Mouse (Mus musculus): Measurements from ENCODE around the gene Grin1. TPM values are rescaled to one million over a fixed set of nuclear protein-coding genes. Genes with fewer than 3 reads are reported as not detected.

Grin1 gene
- under 1 TPM in 1 of 2 experiments, not detected in 1; 0.08 TPM for total RNA-seq (2021)
- long read RNA-seq, experiment 1, partial matches to known transcripts: 0 of 9 reads
- long read RNA-seq, experiment 1, other reads (novel, unspliced or antisense): 9 of 9 reads
- long read RNA-seq, experiment 2, partial matches to known transcripts: 0 of 1 reads
- long read RNA-seq, experiment 2, other reads (novel, unspliced or antisense): 1 of 1 reads

DNA sequence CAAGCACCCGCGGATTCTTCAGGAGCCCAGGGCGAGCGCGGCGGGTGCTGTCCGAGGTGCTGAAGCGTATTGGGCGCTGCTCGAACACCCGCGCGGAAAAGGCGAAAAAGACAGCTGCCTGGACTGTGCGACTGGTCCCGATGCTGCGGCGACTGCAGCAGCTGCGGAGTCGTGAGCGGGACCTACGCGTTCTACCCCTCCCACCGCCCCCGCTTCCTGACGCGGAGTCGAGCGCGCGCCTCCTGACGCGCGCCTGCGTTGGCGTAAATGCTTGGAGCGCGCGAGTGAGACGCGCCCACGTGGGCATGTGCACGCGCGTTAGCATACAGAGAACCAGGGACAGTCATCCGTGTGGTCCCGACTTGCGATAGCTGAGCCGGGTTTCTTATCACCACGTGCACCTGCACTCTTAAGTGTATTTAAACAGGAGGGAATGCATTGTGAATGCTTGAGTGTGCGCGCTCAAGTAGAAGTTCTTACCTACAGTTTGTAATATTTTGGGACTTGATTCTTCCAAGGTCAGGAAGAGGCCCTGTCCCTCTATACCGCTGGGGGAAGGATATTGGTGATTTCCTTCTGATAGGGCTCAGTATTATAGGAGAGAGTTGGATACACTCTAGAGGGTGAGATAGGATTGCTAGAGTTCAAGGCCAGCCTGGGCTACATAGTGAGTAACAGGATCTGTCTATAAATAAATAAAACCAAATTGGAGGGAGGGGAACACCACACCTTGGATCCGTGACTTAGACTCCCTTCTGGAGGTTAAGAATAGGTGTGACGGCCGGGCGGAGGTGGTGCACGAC, at the start of gene Grin1:
Gene Grin1 (minus strand): TSS at position 217 of the 803 bp plus-strand sequence.
- DNase-seq: peak; percentile 21

DNA sequence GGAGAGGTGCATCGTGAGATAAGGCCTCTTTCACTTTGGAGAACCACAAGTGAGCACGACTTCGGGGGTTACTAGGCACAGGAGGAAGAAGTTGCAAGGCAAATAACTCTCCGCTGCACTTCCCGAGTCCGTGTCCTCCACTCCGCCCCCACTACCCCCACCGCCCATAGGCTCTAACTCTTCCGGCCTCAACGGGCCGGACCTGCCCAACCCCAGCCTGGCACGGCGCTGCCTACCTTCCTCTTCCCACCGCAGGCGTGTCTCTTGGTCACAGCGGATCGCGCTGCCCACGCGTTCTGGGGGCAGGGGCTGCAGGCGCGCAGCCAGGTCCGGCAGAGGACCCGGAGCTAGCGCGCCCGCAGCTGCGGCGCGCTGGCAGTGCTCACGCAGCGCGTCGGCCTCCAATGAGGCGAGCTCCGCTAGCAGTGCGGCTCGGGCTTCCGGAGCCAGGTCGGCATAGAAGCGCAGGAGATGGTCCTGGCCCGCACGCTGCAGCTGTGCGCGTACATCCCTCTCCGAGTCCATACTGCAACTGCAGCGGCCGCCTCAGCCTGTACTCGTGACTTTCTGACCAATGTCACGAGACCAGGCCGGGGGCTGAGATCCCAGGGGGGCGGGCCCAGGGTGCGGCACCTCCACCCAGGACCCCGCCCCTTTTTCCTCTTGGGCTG, 46.2 kb upstream of the Grin1 start, which contains the start of gene Uap1l1:
Gene Uap1l1 (minus strand): TSS at position 592 of the 671 bp plus-strand sequence.
- peak; percentile 86 for DNase-seq

- DNase-seq: no peak
These were observed 45.7 kb upstream of the Grin1 start for GRCm38 (mm10) chr2:25364761-25365090.

GRCm38 (mm10) chr2:25364313-25364712, 45.3 kb upstream of the Grin1 start:
- DNase-seq: no peak

DNA sequence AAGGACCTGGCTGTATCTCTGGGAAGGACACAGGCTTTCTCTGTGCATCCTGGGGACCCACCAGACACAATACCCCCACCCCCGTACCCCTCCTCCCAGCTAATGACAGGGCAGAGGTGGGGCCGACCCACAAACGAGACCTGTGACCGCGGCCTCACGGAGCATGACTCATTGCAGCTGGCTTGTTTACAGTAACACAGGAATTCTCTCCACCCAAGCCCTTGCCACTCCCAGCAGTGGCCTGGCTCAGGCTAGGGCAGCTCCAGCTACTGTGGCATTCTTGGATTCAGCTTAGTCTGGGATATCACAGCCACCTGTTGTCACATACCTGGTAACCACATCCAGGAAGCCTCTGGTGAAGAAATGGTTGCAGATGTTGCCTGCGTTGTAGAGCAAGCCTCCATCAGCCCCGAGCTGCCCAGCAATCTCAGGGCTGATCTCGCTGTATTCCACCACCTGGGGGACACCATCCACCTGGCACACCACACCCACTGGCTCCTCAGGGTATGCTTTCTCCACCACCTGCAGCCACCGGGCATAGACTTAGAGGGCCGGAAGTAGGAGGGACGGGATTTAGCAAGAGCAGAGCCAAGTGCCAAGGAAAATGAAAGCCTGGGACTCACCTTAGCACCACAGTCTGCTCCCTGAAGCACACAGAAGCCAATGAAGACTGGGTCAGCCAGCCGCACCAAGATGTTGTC, 44.6 kb upstream of the Grin1 start:
- DNase-seq: no peak

GRCm38 (mm10) chr2:25359848-25360247, 40.9 kb upstream of the Grin1 start:
- no peak for DNase-seq

DNA sequence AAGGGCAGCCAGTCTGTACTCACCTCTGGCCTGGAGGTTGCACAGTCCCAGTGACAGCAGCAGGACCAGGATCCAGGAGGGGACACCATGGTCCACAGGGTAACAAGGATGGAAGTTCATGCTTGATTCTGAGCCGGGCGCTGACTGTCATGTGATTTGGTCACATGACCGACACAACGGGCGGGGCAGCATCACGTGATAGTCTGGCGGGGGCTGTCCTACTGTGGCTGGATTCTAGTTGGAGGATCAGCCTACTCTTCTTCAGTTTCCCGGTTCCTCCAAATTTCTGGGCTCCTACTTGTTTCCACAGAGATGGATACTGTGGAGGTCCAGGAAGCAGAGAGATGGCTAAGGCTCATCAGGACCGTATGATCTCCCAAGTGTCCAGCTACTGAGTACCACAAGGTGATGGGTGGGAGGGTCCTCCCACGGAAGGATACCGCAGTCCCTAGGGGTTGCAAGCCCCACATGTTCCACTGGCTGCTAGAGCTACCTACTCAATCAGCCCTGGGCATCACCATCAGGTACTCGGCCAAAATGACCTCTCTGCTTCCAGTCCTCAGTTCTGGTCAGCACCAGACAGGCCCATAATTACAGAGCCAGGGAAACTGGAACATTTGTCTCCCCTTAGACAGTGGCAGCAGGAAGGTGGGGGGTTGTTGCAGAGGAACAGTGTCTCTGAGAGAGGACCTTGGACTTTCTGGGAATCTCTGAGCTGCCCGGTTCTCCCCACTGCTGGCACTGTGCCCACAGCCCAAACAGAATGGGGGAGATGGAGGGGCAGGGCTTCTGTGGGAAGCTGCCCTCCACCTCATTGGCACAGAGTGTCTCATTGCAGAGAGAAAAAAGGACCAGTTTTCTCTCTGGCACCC, 37.5 kb upstream of the Grin1 start, which contains the start of gene Dpp7:
Gene Dpp7 (minus strand): TSS at position 152 of the 872 bp plus-strand sequence.
- peak; percentile 70 for DNase-seq

GRCm38 (mm10) chr2:25355419-25356066, 36.6 kb upstream of the Grin1 start:
- no peak for DNase-seq

GRCm38 (mm10) chr2:25354211-25354610, 35.2 kb upstream of the Grin1 start:
- DNase-seq: no peak

GRCm38 (mm10) chr2:25350701-25351100, 31.7 kb upstream of the Grin1 start:
- DNase-seq: no peak

- no peak for DNase-seq
These were observed 30.5 kb upstream of the Grin1 start for GRCm38 (mm10) chr2:25349499-25349898.

DNA sequence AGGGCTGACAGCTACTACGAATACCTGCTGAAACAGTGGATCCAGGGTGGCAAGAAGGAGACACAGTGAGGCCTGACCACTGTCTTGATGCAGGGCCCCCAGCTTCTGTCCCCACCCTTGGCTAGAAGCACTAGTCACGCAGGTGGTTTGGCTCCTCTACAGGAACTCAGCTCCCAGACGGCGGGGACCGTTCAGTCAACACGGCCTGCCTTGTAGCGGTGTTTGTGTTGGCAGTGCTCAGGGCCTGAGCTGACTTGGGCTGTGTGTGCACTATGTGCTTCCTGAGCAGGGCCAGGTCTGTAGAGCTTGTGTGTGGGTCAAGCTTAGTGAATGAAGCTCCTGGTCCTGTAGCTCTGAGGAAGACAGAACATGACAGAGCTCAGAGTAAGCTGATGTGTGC, 29.2 kb upstream of the Grin1 start:
- no peak for DNase-seq

GRCm38 (mm10) chr2:25338303-25338702, 19.3 kb upstream of the Grin1 start:
- DNase-seq: no peak

GRCm38 (mm10) chr2:25333569-25333968, 14.6 kb upstream of the Grin1 start:
- DNase-seq: no peak

GRCm38 (mm10) chr2:25332286-25333160, 13.5 kb upstream of the Grin1 start, which contains the start of gene Man1b1:
TSS of gene Man1b1 (plus strand) at chr2:25332338.
- DNase-seq: peak; percentile 97

- no peak for DNase-seq
These were observed 12.5 kb upstream of the Grin1 start for GRCm38 (mm10) chr2:25331470-25331869.

- DNase-seq: no peak
These were observed 9.5 kb upstream of the Grin1 start for GRCm38 (mm10) chr2:25328440-25328839.

GRCm38 (mm10) chr2:25326036-25326435, 7.0 kb upstream of the Grin1 start:
- DNase-seq: no peak

- DNase-seq: no peak
These were observed 1.1 kb upstream of the Grin1 start for GRCm38 (mm10) chr2:25320084-25320483.
